ENCODE assay signal across 8 mouse cellular contexts in genomic region chr2:29621163-29621562, GRCm38 (mm10). TPM values are rescaled to one million over a fixed set of nuclear protein-coding genes. Genes with fewer than 3 reads are reported as not detected.
DNase-seq lines count a peak whose midpoint lies in the region; ATAC-seq and TF ChIP-seq lines count a peak whose summit lies in the region.

No protein-coding gene starts in this region.

- WGBS in liver, adult 2 months = 26% methylated on average over 10 of the region's 10 CpGs
- WGBS in hindbrain, embryonic 14.5 days = 72% methylated on average over 10 of the region's 10 CpGs
- 73% methylated on average over 10 of the region's 10 CpGs for WGBS in midbrain, embryonic 16.5 days

- H3K36me3 ChIP-seq in liver, adult 2 months (ENCODE audit: control insufficient read depth, insufficient read depth, low read length) = no peaks in the 10 kb centered on the region
- no peaks in the 10 kb centered on the region for H3K36me3 ChIP-seq in hindbrain, embryonic 14.5 days (replicated peaks; ENCODE audit: control insufficient read depth, insufficient read depth)
- no peaks in the 10 kb centered on the region for H3K36me3 ChIP-seq in midbrain, embryonic 16.5 days (ENCODE audit: control insufficient read depth, insufficient read depth, low read length)

- H3K9ac ChIP-seq in liver, adult 2 months (ENCODE audit: low read depth, low read length) = peak overlapping the region; percentile 41
- H3K9ac ChIP-seq in hindbrain, embryonic 14.5 days = peak overlapping the region; percentile 86
- H3K9ac ChIP-seq in midbrain, embryonic 16.5 days (ENCODE audit: low read depth, low read length) = peak overlapping the region; percentile 93

- peak overlapping the region; percentile 38 for H3K27ac ChIP-seq in liver, adult 2 months (replicated peaks; ENCODE audit: insufficient read depth, low read depth, low read length)
- H3K27ac ChIP-seq in cortical plate, adult 2 months (ENCODE audit: insufficient read depth, low read length) = no peak overlapping the region
- H3K27ac ChIP-seq in hindbrain, embryonic 14.5 days = no peak overlapping the region
- no peak overlapping the region for H3K27ac ChIP-seq in midbrain, embryonic 16.5 days (ENCODE audit: low read length)

- H3K79me2 ChIP-seq in liver, adult 2 months (ENCODE audit: control insufficient read depth, insufficient read depth, low read length) = peaks cover 41% of the 10 kb centered on the region

- peak overlapping the region; percentile 90 for H3K4me2 ChIP-seq in hindbrain, embryonic 14.5 days (replicated peaks)
- H3K4me2 ChIP-seq in midbrain, embryonic 16.5 days (ENCODE audit: low read length) = peak overlapping the region; percentile 76

- no peak for TF ChIP-seq CTCF in liver, adult 2 months (IDR thresholded peaks at IDR 0.05; ENCODE audit: low read depth, low read length)
- no peak for TF ChIP-seq CTCF in cortical plate, adult 2 months (IDR thresholded peaks at IDR 0.05; ENCODE audit: extremely low read depth, insufficient read depth, low read length)

- no peak for TF ChIP-seq POLR2A in liver, adult 2 months (IDR thresholded peaks at IDR 0.05; ENCODE audit: extremely low read depth, insufficient read depth, low read length)
- TF ChIP-seq POLR2A in cortical plate, adult 2 months (IDR thresholded peaks at IDR 0.05; ENCODE audit: extremely low read depth, insufficient read depth, low read length) = no peak

- no peak for DNase-seq in liver, adult 2 months (ENCODE audit: extremely low read depth, low read depth, low spot score)
- no peak for DNase-seq in liver
- no peak for DNase-seq in hindbrain, embryonic 14.5 days (ENCODE audit: low spot score)
- no peak for DNase-seq in ovary, postnatal 10 days (ENCODE audit: low spot score)
- no peak for DNase-seq in gastrocnemius, postnatal 25 days
- no peak for DNase-seq in left cerebral cortex, postnatal 4 days

- no peak for ATAC-seq in hindbrain, embryonic 14.5 days (ENCODE audit: low FRiP score)
- no peak for ATAC-seq in midbrain, embryonic 16.5 days

- H3K4me1 ChIP-seq in liver, adult 2 months (ENCODE audit: control insufficient read depth, insufficient read depth, low read length) = peaks cover 41% of the 10 kb centered on the region
- H3K4me1 ChIP-seq in cortical plate, adult 2 months (ENCODE audit: control insufficient read depth, insufficient read depth, low read length) = peaks cover 13% of the 10 kb centered on the region
- peaks cover 18% of the 10 kb centered on the region for H3K4me1 ChIP-seq in hindbrain, embryonic 14.5 days (replicated peaks; ENCODE audit: control insufficient read depth, insufficient read depth, low read length)
- peaks cover 14% of the 10 kb centered on the region for H3K4me1 ChIP-seq in midbrain, embryonic 16.5 days (ENCODE audit: control insufficient read depth, insufficient read depth, low read length)

- H3K4me3 ChIP-seq in liver, adult 2 months (ENCODE audit: insufficient read depth, low read depth, low read length) = peak overlapping the region; percentile 96; the same call in 1 of the 2 replicates
- peak overlapping the region; percentile 67 for H3K4me3 ChIP-seq in cortical plate, adult 2 months (ENCODE audit: insufficient read depth, low read length)
- peak overlapping the region; percentile 86 for H3K4me3 ChIP-seq in hindbrain, embryonic 14.5 days (replicated peaks; ENCODE audit: low read length)
- H3K4me3 ChIP-seq in midbrain, embryonic 16.5 days (ENCODE audit: low read depth, low read length) = peak overlapping the region; percentile 84

- no peaks in the 10 kb centered on the region for H3K9me3 ChIP-seq in hindbrain, embryonic 14.5 days (ENCODE audit: control insufficient read depth, low read length)
- no peaks in the 10 kb centered on the region for H3K9me3 ChIP-seq in midbrain, embryonic 16.5 days (replicated peaks; ENCODE audit: control insufficient read depth, low read length, poor library complexity, severe bottlenecking)

- H3K27me3 ChIP-seq in liver, adult 2 months (ENCODE audit: control insufficient read depth, insufficient read depth, low read length) = no peaks in the 10 kb centered on the region
- no peaks in the 10 kb centered on the region for H3K27me3 ChIP-seq in hindbrain, embryonic 14.5 days (ENCODE audit: control insufficient read depth, insufficient read depth, low read length)
- no peaks in the 10 kb centered on the region for H3K27me3 ChIP-seq in midbrain, embryonic 16.5 days (ENCODE audit: control insufficient read depth, insufficient read depth, low read depth, low read length)

- intact Hi-C loops in left cerebral cortex, postnatal 4 days (cut with DNase I) = no loop called here

RNA-seq across cellular contexts. Expression of gene Rapgef1, which starts 1.6 kb away (rescaled TPM):
- 11.8 and 16.8 TPM in 2 replicates for total RNA-seq in liver, adult 2 months (2014; rRNA removed)
- polyA plus RNA-seq in liver, adult 2 months (2012; rRNA removed) = 24.9 and 25.3 TPM in 2 replicates
- polyA plus RNA-seq in cortical plate, adult 2 months (2012; rRNA removed) = 85.8 and 91.8 TPM in 2 replicates
- polyA plus RNA-seq in hindbrain, embryonic 14.5 days (2014; fragmentation: Nextera tagmentation; extraction: Ambion mirVana) = 19.9 and 22.3 TPM in 2 replicates
- polyA plus RNA-seq in midbrain, embryonic 16.5 days (2015; fragmentation: Nextera tagmentation; extraction: Ambion mirVana) = 18.1 and 18.7 TPM in 2 replicates
- total RNA-seq in gastrocnemius, postnatal 25 days (2021) = 100 to 1,000 TPM; 102 to 112 TPM
- 100 to 1,000 TPM; 149 to 155 TPM for total RNA-seq in left cerebral cortex, postnatal 4 days (2021)

Comparison
In these comparisons a context has a peak if more than half of its experiments do, and no peak if none do; other contexts are left out.
1. H3K9ac ChIP-seq: peak in every context shown above with its lines; median percentile 93 in midbrain, embryonic 16.5 days; 86 in hindbrain, embryonic 14.5 days; 41 in liver, adult 2 months.